Mouse (Mus musculus): ENCODE measurements around the gene Trim9. TPM values are rescaled to one million over a fixed set of nuclear protein-coding genes. Genes with fewer than 3 reads are reported as not detected.
A peak's percentile ranks its signal among the peaks of the same experiment; 100 is the strongest.

Trim9 gene
- polyA plus RNA-seq, 1 experiment from 2014 or later = 0.89 TPM

GRCm38 (mm10) chr12:70368820-70369219, 21.4 kb upstream of the Trim9 start:
- Histone ChIP-seq H3K9ac (ENCODE audit: low read depth, low read length) (no peak overlapping the region), H3K4me1 (replicated peaks; ENCODE audit: control insufficient read depth, insufficient read depth, low read length) (0 out of 2 replicates have a peak, but pooled peaks cover 4% of the 10 kb centered on the region), H3K27ac (ENCODE audit: low read depth, low read length) (no peak overlapping the region), H3K4me2 (replicated peaks; ENCODE audit: low read depth) (no peak overlapping the region), H3K9me3 (ENCODE audit: control insufficient read depth) (no peaks in the 10 kb centered on the region), H3K4me3 (ENCODE audit: low read depth, low read length) (no peak overlapping the region), H3K36me3 (ENCODE audit: control insufficient read depth, insufficient read depth) (no peaks in the 10 kb centered on the region), H3K27me3 (replicated peaks; ENCODE audit: control insufficient read depth, insufficient read depth, low read length) (no peaks in the 10 kb centered on the region)
- no peak for TF ChIP-seq CTCF (IDR thresholded peaks at IDR 0.05; ENCODE audit: low read depth)
- 69% methylated on average over 9 of the region's 9 CpGs for WGBS
- ATAC-seq = no peak

GRCm38 (mm10) chr12:70367326-70368248, 20.2 kb upstream of the Trim9 start:
- H3K36me3 ChIP-seq (ENCODE audit: control insufficient read depth, insufficient read depth) = no peaks in the 10 kb centered on the region
- H3K9ac ChIP-seq (ENCODE audit: low read depth, low read length) = no peak overlapping the region
- no peak overlapping the region; the same call in 1 of the 2 replicates for H3K27ac ChIP-seq (ENCODE audit: low read depth, low read length)
- no peaks in the 10 kb centered on the region for H3K27me3 ChIP-seq (replicated peaks; ENCODE audit: control insufficient read depth, insufficient read depth, low read length)
- no peak overlapping the region for H3K4me3 ChIP-seq (ENCODE audit: low read depth, low read length)
- 0 out of 2 replicates have a peak, but pooled peaks cover 4% of the 10 kb centered on the region for H3K4me1 ChIP-seq (replicated peaks; ENCODE audit: control insufficient read depth, insufficient read depth, low read length)
- WGBS = 36% methylated on average over 19 of the region's 19 CpGs
- H3K4me2 ChIP-seq (replicated peaks; ENCODE audit: low read depth) = peak overlapping the region; percentile 45
- H3K9me3 ChIP-seq (ENCODE audit: control insufficient read depth) = no peaks in the 10 kb centered on the region
- peak; percentile 63 for ATAC-seq
- peak; percentile 29; the same call in 1 of the 2 replicates for TF ChIP-seq CTCF (IDR thresholded peaks at IDR 0.05; ENCODE audit: low read depth)

- H3K4me2 ChIP-seq (replicated peaks; ENCODE audit: low read depth) = no peak overlapping the region
- H3K27me3 ChIP-seq (replicated peaks; ENCODE audit: control insufficient read depth, insufficient read depth, low read length) = no peaks in the 10 kb centered on the region
- H3K36me3 ChIP-seq (ENCODE audit: control insufficient read depth, insufficient read depth) = no peaks in the 10 kb centered on the region
- WGBS = 37% methylated on average over 4 of the region's 4 CpGs
- H3K9me3 ChIP-seq (ENCODE audit: control insufficient read depth) = no peaks in the 10 kb centered on the region
- 0 out of 2 replicates have a peak, but pooled peaks cover 4% of the 10 kb centered on the region for H3K4me1 ChIP-seq (replicated peaks; ENCODE audit: control insufficient read depth, insufficient read depth, low read length)
- H3K9ac ChIP-seq (ENCODE audit: low read depth, low read length) = no peak overlapping the region
- TF ChIP-seq CTCF (IDR thresholded peaks at IDR 0.05; ENCODE audit: low read depth) = no peak
- no peak for ATAC-seq
- H3K27ac ChIP-seq (ENCODE audit: low read depth, low read length) = no peak overlapping the region
- H3K4me3 ChIP-seq (ENCODE audit: low read depth, low read length) = no peak overlapping the region
Observed at GRCm38 (mm10) chr12:70363016-70363415, 15.6 kb upstream of the Trim9 start.

GRCm38 (mm10) chr12:70360276-70360675, 12.9 kb upstream of the Trim9 start:
- no peaks in the 10 kb centered on the region for H3K4me1 ChIP-seq (replicated peaks; ENCODE audit: control insufficient read depth, insufficient read depth, low read length)
- no peaks in the 10 kb centered on the region for H3K9me3 ChIP-seq (ENCODE audit: control insufficient read depth)
- H3K4me2 ChIP-seq (replicated peaks; ENCODE audit: low read depth) = no peak overlapping the region
- H3K27me3 ChIP-seq (replicated peaks; ENCODE audit: control insufficient read depth, insufficient read depth, low read length) = no peaks in the 10 kb centered on the region
- peak; percentile 50 for TF ChIP-seq CTCF (IDR thresholded peaks at IDR 0.05; ENCODE audit: low read depth)
- no peak overlapping the region for H3K27ac ChIP-seq (ENCODE audit: low read depth, low read length)
- no peaks in the 10 kb centered on the region for H3K36me3 ChIP-seq (ENCODE audit: control insufficient read depth, insufficient read depth)
- H3K9ac ChIP-seq (ENCODE audit: low read depth, low read length) = no peak overlapping the region
- no peak for ATAC-seq
- H3K4me3 ChIP-seq (ENCODE audit: low read depth, low read length) = no peak overlapping the region
- WGBS = 78% methylated on average over 5 of the region's 5 CpGs

GRCm38 (mm10) chr12:70359443-70359842, 12.0 kb upstream of the Trim9 start:
- Histone ChIP-seq H3K9me3 (ENCODE audit: control insufficient read depth) (no peaks in the 10 kb centered on the region), H3K27ac (ENCODE audit: low read depth, low read length) (no peak overlapping the region), H3K9ac (ENCODE audit: low read depth, low read length) (no peak overlapping the region), H3K4me1 (replicated peaks; ENCODE audit: control insufficient read depth, insufficient read depth, low read length) (no peaks in the 10 kb centered on the region), H3K4me3 (ENCODE audit: low read depth, low read length) (no peak overlapping the region), H3K27me3 (replicated peaks; ENCODE audit: control insufficient read depth, insufficient read depth, low read length) (no peaks in the 10 kb centered on the region), H3K4me2 (replicated peaks; ENCODE audit: low read depth) (no peak overlapping the region), H3K36me3 (ENCODE audit: control insufficient read depth, insufficient read depth) (no peaks in the 10 kb centered on the region)
- no peak for ATAC-seq
- TF ChIP-seq CTCF (IDR thresholded peaks at IDR 0.05; ENCODE audit: low read depth) = no peak
- WGBS = 83% methylated on average over 13 of the region's 13 CpGs

GRCm38 (mm10) chr12:70354926-70355325, 7.5 kb upstream of the Trim9 start:
- Histone ChIP-seq H3K9me3 (ENCODE audit: control insufficient read depth) (no peaks in the 10 kb centered on the region), H3K27ac (ENCODE audit: low read depth, low read length) (no peak overlapping the region), H3K4me3 (ENCODE audit: low read depth, low read length) (no peak overlapping the region), H3K36me3 (ENCODE audit: control insufficient read depth, insufficient read depth) (no peaks in the 10 kb centered on the region), H3K9ac (ENCODE audit: low read depth, low read length) (no peak overlapping the region), H3K4me1 (replicated peaks; ENCODE audit: control insufficient read depth, insufficient read depth, low read length) (no peaks in the 10 kb centered on the region), H3K4me2 (replicated peaks; ENCODE audit: low read depth) (no peak overlapping the region), H3K27me3 (replicated peaks; ENCODE audit: control insufficient read depth, insufficient read depth, low read length) (no peaks in the 10 kb centered on the region)
- WGBS = 78% methylated on average over 8 of the region's 8 CpGs
- ATAC-seq = no peak
- TF ChIP-seq CTCF (IDR thresholded peaks at IDR 0.05; ENCODE audit: low read depth) = no peak
